Mouse (Mus musculus) midbrain, postnatal 0 days (tissue): ENCODE measurements around the gene Ttc24. TPM values are rescaled to one million over a fixed set of nuclear protein-coding genes. Genes with fewer than 3 reads are reported as not detected.

ENCODE experiments used
- ATAC-seq: fragments of 200-750 bp; cut with Nextera tagmentation; 2 replicates; pipeline ENCODE4 v1.8.0; 2017; ENCODE audit warnings: moderate number of reproducible peaks, mild to moderate bottlenecking, moderate TSS enrichment, moderate library complexity; ENCODE audit not compliant: low FRiP score
- DNase-seq: peaks from one replicate; pipeline ENCODE4 v3.0.0-alpha.2; 2015; ENCODE audit warnings: low spot score
- H3K27ac ChIP-seq: fragments of 300-500 bp; sonication (generic); 2 replicates; pipeline ENCODE4 v1.5.1; 2014; ENCODE audit warnings: low read depth, mild to moderate bottlenecking, low read length, mixed read lengths
- H3K27me3 ChIP-seq: fragments of 300-500 bp; sonication (generic); 2 replicates; pipeline ENCODE4 v1.6.1; 2014; ENCODE audit warnings: low read length, control low read depth, mixed read lengths; ENCODE audit not compliant: insufficient read depth
- H3K36me3 ChIP-seq: fragments of 300-500 bp; sonication (generic); 2 replicates; pipeline ENCODE4 v1.6.1; 2014; ENCODE audit warnings: low read length, control low read depth, mixed read lengths; ENCODE audit not compliant: insufficient read depth
- H3K4me1 ChIP-seq: fragments of 300-500 bp; sonication (generic); 2 replicates; pipeline ENCODE4 v1.6.1; 2014; ENCODE audit warnings: mild to moderate bottlenecking, control low read depth, antibody characterized with exemption, low read length, mixed read lengths; ENCODE audit not compliant: insufficient read depth
- H3K4me2 ChIP-seq: fragments of 300-500 bp; sonication (generic); 2 replicates; pipeline ENCODE4 v1.6.1; 2014; ENCODE audit warnings: low read depth, mild to moderate bottlenecking, low read length, mixed read lengths; ENCODE audit not compliant: poor library complexity, severe bottlenecking
- H3K4me3 ChIP-seq: fragments of 300-500 bp; sonication (generic); 2 replicates; pipeline ENCODE4 v1.5.1; 2014; ENCODE audit warnings: low read depth, mild to moderate bottlenecking, low read length, moderate library complexity
- H3K9ac ChIP-seq: fragments of 300-500 bp; sonication (generic); replicated peaks from 2 replicates; pipeline ENCODE4 v1.6.1; 2014; ENCODE audit warnings: mild to moderate bottlenecking, low read length, moderate library complexity, mixed read lengths; ENCODE audit not compliant: poor library complexity, severe bottlenecking
- H3K9me3 ChIP-seq: fragments of 300-500 bp; sonication (generic); 2 replicates; pipeline ENCODE4 v1.6.1; 2016; ENCODE audit warnings: low read length, control low read depth
- CTCF ChIP-seq: IDR thresholded peaks from 2 replicates; pipeline ENCODE4 v1.5.1; 2016; ENCODE audit warnings: antibody characterized with exemption, mild to moderate bottlenecking
- WGBS: fragments of 180-500 bp; shearing (Covaris S2); extraction: QIAGEN DNeasy Blood & Tissue Kit; methylation state at CpG from one replicate; pipeline ENCODE4 v1.1.7; 2014; 5-methylcytosine and 5-hydroxymethylcytosine counted together
- polyA plus RNA-seq: library from polyadenylated mRNA; unstranded; fragments of >200 nt; fragmentation: Nextera tagmentation; extraction: Ambion mirVana; gene quantifications from 2 replicates; pipeline ENCODE4 v1.2.1, GENCODE M21; 2015
- total RNA-seq: library from RNA; depleted of rRNA; stranded (reverse); fragments of >200 nt; gene quantifications from 2 replicates; pipeline ENCODE4 v1.2.3, GENCODE M21; 2014

Ttc24 gene
- total and polyA plus RNA-seq, 2 experiments from 2014 or later: not detected

DNA sequence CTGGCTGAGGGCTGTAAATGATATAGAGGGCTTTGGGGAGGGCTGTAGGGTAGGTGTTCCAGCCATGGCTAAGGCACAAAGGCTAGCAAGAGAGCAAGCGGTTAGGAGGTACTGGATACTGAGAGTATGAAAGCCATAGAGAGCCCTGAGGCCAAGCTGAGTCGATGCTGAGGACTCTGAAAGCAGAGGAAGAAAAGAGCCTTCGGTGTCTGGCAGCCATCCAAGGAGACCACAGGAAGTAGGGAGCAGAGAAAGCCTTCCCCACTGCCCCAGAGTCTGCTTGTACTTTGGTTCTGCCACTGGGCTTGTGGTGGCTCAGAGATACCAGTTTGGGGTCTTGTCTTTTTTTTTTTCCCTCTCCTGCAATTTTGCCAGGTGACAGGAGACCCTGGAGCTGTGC lies 22.1 kb upstream of the Ttc24 start:
- Histone ChIP-seq H3K27ac (no peak overlapping the region), H3K4me3 (no peak overlapping the region), H3K9me3 (no peaks in the 10 kb centered on the region), H3K27me3 (no peaks in the 10 kb centered on the region), H3K4me2 (no peak overlapping the region), H3K4me1 (no peaks in the 10 kb centered on the region), H3K9ac (no peak overlapping the region), H3K36me3 (no peaks in the 10 kb centered on the region)
- no peak for TF ChIP-seq CTCF
- WGBS: 63% methylated on average over 3 of the region's 3 CpGs
- peak; percentile 15 for DNase-seq
- no peak for ATAC-seq

DNA sequence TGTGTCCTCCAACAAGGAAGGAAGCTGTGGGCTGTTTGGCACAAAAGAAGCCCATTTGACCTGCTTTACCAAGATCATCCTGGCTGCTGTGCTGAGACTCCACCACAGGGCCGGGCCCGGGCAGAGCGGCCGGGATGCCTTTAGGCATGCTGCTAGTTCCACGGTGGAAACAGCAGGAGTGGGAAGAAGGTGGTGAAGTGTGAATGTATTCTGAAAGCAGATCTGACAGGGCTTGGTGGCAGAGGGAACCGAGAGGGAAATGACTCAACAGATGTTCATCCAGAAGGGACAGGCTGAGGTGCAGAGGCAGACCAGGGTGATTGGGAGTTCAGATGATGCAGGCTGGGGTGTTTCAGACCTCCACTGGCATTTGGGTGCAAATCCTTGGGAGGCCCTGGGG lies 19.6 kb upstream of the Ttc24 start:
- H3K27ac ChIP-seq: no peak overlapping the region

GRCm38 (mm10) chr3:88094126-88094525 lies 16.0 kb upstream of the Ttc24 start:
- ATAC-seq: no peak
- H3K9ac ChIP-seq: no peak overlapping the region
- H3K36me3 ChIP-seq: no peaks in the 10 kb centered on the region
- no peak for TF ChIP-seq CTCF
- peak; percentile 45 for DNase-seq
- WGBS: 73% methylated on average over 5 of the region's 5 CpGs
- H3K4me2 ChIP-seq: no peak overlapping the region
- no peaks in the 10 kb centered on the region for H3K9me3 ChIP-seq
- H3K4me1 ChIP-seq: no peaks in the 10 kb centered on the region
- H3K27ac ChIP-seq: peak overlapping the region; percentile 13; the same call in 1 of the 2 replicates
- no peak overlapping the region for H3K4me3 ChIP-seq
- no peaks in the 10 kb centered on the region for H3K27me3 ChIP-seq

More for the DNA sequence above, 19.6 kb upstream of the Ttc24 start:
- no peaks in the 10 kb centered on the region for H3K36me3 ChIP-seq
- no peak overlapping the region for H3K4me2 ChIP-seq
- 86% methylated on average over 6 of the region's 6 CpGs for WGBS
- no peak for ATAC-seq
- DNase-seq: no peak
- no peaks in the 10 kb centered on the region for H3K9me3 ChIP-seq
- no peak overlapping the region for H3K9ac ChIP-seq
- H3K4me3 ChIP-seq: no peak overlapping the region
- no peaks in the 10 kb centered on the region for H3K27me3 ChIP-seq
- no peaks in the 10 kb centered on the region for H3K4me1 ChIP-seq
- TF ChIP-seq CTCF: no peak

DNA sequence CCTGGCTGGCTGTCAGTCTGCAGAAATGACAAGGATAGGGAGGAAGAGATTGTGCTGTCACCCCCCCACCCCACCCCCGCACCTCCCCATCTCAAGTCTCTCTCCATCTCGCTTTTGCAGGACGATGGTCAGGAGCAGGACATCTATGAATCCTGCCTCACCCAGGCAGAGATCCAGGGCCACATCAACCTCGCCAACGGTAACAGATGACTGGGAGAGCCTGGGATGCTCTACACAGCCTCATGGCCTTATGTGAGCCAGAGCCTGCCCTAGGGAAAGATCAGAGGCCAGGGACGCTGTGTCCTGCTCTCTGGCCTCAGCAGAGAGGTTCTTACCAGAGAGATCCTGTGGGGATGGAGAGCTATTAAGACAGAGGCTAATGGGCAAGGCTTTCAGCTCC lies 12.5 kb upstream of the Ttc24 start:
- Histone ChIP-seq H3K9ac (no peak overlapping the region), H3K4me1 (no peaks in the 10 kb centered on the region), H3K9me3 (no peaks in the 10 kb centered on the region), H3K4me2 (no peak overlapping the region), H3K4me3 (no peak overlapping the region), H3K36me3 (no peaks in the 10 kb centered on the region), H3K27ac (no peak overlapping the region), H3K27me3 (no peaks in the 10 kb centered on the region)
- no peak for ATAC-seq
- no peak for TF ChIP-seq CTCF
- no peak for DNase-seq
- 96% methylated on average over 6 of the region's 6 CpGs for WGBS

- H3K4me2 ChIP-seq: no peak overlapping the region
- no peaks in the 10 kb centered on the region for H3K9me3 ChIP-seq
- no peak overlapping the region for H3K27ac ChIP-seq
- ATAC-seq: no peak
- TF ChIP-seq CTCF: no peak
- 92% methylated on average over 7 of the region's 7 CpGs for WGBS
- no peaks in the 10 kb centered on the region for H3K36me3 ChIP-seq
- H3K4me3 ChIP-seq: no peak overlapping the region
- no peaks in the 10 kb centered on the region for H3K27me3 ChIP-seq
- no peaks in the 10 kb centered on the region for H3K4me1 ChIP-seq
- no peak overlapping the region for H3K9ac ChIP-seq
- DNase-seq: no peak
These were observed 12.0 kb upstream of the Ttc24 start for GRCm38 (mm10) chr3:88090106-88090505.

DNA sequence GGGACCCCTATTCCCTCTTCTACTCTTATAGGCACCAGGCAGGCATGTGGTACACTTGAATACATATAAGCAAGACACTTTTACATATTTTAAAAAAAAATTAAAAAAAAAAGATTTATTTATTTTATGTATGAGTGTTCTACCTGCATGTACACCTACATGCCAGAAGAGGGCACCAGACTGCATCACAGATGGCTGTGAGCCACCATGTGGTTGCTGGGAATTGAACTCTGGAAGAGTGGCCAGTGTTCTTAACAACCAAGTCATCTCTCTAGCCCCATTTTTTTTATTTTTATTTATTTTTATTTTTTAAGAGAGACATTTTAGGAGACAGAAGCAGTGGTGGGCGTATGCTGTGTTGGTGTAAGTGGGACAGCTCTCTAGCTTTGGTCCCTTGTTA lies 9.6 kb upstream of the Ttc24 start:
- H3K36me3 ChIP-seq: no peaks in the 10 kb centered on the region
- DNase-seq: peak; percentile 48
- ATAC-seq: no peak
- peak; percentile 76 for TF ChIP-seq CTCF
- no peaks in the 10 kb centered on the region for H3K27me3 ChIP-seq
- H3K4me1 ChIP-seq: no peaks in the 10 kb centered on the region
- no peak overlapping the region for H3K4me2 ChIP-seq
- H3K9ac ChIP-seq: no peak overlapping the region
- 86% methylated on average over 1 of the region's 1 CpGs for WGBS
- no peak overlapping the region for H3K4me3 ChIP-seq
- H3K9me3 ChIP-seq: no peaks in the 10 kb centered on the region
- H3K27ac ChIP-seq: no peak overlapping the region
